Mouse (Mus musculus): Measurements from ENCODE around the gene M1ap.

The M1ap gene

GRCm38 (mm10) chr6:83069488-83070246 lies 123.0 kb downstream of the M1ap start:
- DNase-seq (ENCODE audit: low read depth in 1 of 2, low spot score in 2 of 2), result no peak

DNA sequence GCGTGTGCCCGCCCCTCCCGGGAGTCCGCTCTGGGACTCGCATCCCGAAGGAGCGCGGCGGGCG lies 123.4 kb downstream of the M1ap start, which contains the start of gene Tlx2:
Tlx2 (minus strand) TSS at position 47 of the 64 bp plus-strand sequence.
- DNase-seq (ENCODE audit: low read depth in 1 of 2, low spot score in 2 of 2), result no peak

GRCm38 (mm10) chr6:83070311-83071219 lies 123.9 kb downstream of the M1ap start:
- DNase-seq (ENCODE audit: low read depth in 1 of 2, low spot score in 2 of 2), result peak in 1 of 2 experiments; percentile 17

DNA sequence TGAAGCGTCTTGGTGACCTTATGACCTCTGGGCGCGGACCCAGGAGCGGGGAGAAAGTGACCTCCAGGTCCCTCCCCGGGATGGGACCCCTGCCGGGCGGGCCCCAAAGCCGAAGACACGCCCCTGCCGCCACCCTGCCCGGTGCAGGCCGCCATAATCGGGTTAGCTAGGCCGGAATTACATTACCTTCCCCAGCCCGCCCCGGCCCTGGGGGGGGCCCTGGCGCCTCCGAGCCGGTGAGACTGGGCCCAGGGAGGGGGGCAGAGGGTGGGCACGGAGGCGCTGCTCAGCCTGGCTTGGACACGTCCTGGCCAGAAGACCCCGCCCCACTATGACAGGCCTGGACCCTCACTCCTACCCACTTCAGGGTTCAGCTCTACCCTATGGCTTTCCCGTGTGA lies 124.5 kb downstream of the M1ap start:
- no peak for DNase-seq (ENCODE audit: low read depth in 1 of 2, low spot score in 2 of 2)

- no peak for DNase-seq (ENCODE audit: low read depth in 1 of 2, low spot score in 2 of 2)
These were observed 128.3 kb downstream of the M1ap start for GRCm38 (mm10) chr6:83074979-83075378.

- no peak for DNase-seq (ENCODE audit: low read depth in 1 of 2, low spot score in 2 of 2)
These were observed 131.1 kb downstream of the M1ap start, which contains the start of gene Pcgf1 for GRCm38 (mm10) chr6:83077630-83078323. Gene Pcgf1 (plus strand): TSS chr6:83077869.

GRCm38 (mm10) chr6:83078324-83078858 lies 131.7 kb downstream of the M1ap start:
- DNase-seq (ENCODE audit: low read depth in 1 of 2, low spot score in 2 of 2), result peak; percentile 96 to 98

Measured in monocyte, adult 2 months (primary cell).